Mouse (Mus musculus): ENCODE data around the gene Dll3.
A peak's percentile ranks its signal among the peaks of the same experiment; 100 is the strongest.

Dll3 gene

DNA sequence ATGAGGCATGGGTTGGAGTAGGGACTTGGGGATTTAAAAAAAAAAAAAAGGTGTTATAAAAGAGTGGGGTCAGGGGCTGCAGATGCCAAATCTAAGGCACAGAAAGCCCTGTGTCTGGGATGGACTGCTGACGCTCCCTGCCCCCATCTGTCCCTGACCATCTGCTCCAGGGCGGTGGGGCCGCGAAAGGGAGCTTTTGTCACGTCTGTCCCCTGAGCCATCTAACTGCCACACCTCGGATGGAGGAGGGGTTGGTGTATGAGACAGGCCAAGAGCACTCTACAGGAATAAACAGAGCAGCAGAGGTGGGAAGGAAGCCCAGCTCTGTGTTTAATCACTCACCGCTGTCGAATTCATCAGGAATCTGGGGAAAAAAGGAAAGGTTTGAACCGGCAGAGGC, 7.7 kb upstream of the Dll3 start:
- no peak for DNase-seq (ENCODE audit: low spot score)

DNA sequence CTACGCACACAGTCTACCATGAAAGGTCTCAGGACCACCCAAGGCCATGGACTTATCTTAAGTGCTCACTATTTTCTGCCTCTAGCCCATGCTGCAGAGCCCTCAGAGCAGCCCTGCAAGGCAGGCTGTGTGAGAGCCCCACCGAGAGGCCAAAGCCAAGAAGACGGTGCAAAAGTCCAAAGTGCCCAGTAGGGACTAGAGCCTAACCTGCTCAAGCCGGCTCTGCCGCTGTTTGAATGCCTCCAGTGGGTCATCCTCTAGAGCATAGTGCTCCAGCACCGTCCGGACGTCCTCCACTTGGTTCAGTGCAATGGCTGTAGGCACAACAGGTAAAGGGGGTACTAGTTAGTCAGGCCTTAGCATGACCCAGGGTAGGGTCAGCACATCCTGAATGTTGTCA, 4.2 kb upstream of the Dll3 start:
- DNase-seq (ENCODE audit: low spot score): no peak

DNA sequence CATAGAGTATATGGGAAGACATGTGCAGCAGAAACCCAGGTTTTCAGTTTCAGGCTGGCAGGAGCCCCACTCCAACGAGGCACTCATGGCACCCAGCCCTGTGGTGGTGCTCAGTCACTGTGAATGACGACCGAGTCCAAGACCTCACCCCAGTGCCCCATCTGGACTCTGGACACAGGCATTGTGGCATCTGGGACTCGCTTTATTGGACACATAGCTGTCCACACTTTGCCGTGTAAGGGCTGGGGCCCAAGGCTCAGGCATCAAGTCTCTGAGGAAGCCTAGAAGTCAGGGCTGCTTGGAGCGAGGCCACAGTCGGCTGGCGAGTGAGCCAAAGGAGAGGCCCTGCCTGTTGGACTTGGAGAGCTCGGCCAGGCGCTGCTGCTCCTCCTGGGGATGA, 3.6 kb upstream of the Dll3 start:
- DNase-seq (ENCODE audit: low spot score): no peak

DNA sequence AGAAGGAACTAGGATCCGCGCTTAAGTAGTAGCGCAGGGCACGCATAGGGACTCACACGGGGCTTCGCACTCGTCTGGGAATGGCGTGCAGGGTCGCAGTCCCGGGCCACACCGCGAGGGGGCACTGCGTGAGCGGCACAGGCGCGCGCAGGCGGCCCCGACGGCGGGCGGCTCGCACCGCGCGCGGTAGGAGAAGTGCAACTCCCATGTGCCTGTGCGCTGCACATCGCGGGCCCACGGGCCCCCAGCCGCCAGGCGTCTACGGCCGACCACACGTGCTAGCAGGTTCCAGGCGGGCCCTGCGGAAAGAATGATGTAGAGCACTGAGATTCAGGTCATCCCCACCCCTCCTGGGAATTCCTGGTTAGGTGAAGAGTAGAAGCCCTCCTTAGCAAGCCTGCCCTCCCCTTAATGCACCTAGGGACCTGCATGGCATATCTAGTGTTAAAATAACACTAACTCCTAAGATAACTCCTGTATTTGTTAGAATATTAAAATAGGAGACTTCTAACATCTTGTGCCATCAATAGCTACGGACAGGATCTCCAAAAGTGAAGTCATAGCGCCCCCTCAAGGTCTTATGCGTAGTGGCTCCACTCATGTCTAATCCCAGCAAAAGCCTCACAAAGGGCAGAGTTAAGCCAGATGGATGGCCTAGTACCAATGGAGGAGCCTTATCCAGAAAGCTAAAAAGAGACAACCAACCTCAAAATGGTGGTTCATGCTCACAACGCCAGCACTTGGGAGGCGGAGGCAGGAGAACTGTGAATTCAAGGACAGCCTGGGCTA, 3.0 kb downstream of the Dll3 start:
- no peak for DNase-seq (ENCODE audit: low spot score)

DNA sequence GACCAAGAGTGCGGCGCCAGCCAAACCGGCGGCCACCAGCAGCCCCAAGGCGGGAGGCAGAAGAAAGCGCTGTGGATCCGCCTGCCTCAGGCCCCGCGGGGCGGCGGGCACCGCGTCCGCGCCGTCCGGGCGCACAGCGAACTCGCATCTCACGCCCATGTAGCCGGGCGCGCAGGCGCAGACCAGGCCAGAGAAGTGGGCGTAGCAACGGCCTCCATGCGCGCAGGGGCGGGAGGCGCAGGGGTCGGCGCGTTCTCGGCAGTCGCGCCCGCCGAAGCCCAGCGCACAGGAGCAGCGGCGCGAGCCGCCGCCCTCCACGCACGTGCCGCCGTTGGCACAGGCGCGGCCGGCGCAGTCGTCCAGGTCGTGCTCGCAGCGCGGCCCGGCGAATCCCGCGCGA, 7.6 kb downstream of the Dll3 start:
- no peak for DNase-seq (ENCODE audit: low spot score)

DNA sequence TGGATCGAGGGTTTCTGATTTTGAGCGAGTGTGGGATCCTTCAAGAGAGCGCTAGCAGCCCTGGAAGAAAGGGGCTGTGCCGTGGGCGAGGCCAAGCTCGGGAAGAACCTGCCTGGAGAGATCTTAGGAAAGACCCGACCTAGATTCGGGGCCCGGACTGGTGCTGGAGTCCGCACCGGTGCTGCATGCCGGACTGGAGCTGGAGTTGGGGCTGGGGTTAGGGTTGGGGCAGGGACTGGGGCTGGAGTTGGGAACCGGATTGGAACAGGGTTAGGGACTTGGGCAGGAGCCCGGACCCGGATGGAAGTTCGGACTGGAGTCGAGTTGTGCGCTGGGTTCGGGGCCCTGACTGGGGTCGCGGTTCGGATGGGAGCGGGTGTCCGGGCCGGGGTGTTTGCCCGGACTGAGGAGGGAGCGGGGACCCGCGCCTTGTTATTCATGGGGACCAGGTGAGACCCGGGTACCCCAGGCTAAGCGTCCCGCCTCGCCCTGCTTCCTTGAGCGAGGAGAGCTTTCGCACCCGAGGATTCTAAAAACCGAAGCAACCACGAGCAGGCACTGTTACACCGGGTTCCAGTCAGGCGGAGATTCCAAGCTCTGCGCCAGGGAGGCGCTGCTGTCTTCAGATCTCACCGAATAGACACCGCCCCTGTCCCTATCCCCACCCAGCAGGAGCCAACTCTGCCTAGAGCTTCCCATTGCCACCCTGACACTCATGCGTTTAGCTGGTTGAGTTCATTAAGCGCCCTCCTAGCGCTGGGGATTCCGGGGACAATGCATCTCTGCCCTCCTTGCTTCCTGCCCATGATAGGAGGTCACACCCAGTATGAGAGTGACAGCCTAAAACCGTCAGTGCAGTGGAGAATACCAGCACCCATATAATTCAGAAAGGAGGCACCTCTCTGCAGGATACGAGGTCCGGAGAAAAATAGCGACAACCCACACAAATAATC, 11.1 kb downstream of the Dll3 start, which contains the start of gene Selenov:
TSS of gene Selenov (minus strand) at position 549 of the 953 bp plus-strand sequence.
- DNase-seq (ENCODE audit: low spot score): no peak

DNA sequence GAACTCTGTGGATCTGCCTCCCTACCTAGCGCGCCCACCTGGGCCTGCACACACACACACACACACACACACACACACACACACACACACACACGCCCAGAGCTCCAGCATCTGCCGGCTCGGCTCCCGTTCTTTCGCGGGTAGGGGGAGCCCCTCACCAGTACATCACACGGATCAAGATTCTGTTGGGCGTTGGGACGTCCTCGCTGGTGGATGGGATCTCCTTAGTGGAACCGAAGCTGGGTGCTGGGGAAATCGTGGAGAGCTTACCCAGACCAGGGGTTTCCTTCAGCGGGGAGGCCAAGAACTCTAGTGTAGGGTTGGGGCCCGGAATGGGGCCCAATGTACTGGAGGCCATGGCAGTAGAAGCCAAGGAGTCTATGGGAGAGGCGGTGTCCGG, 11.9 kb downstream of the Dll3 start:
- no peak for DNase-seq (ENCODE audit: low spot score)

DNA sequence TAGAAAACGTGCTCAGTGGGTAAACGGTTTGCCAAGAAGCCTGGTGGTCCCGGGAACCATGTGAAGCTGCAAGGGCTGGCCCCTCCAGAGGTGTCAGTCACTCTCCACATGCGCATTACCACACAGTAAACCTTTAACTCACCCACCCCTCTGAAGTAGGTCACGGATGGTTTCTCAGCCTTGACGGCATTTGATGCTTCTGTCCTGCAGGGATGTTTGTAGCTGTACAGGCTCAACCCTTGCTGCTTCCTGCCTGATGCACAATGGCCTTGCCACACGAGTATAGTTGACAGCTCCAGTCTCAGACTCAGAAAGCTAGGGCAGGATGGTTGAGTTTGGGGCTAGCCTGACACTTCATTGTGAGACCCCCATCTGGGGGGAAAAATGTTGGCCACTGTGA, 21.4 kb downstream of the Dll3 start:
- no peak for DNase-seq (ENCODE audit: low spot score)

DNA sequence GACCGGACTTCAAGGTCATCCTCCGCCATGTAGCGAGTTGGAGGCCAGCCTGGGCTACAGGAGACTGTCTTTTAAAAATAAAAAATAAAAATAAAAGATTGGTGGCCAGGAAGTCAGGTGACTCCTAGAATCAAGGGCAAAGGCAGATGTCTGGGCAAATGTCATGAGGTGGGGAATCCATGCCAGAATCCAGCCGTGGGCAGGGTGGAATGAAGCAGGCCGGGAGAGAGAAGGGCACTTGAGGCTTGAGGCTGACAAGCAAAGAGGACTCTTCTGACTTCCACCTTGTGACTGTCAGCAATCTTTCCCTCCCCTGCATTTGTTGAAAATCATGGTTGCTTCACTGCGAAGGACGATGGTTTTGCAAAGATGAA, 23.8 kb downstream of the Dll3 start:
- DNase-seq (ENCODE audit: low spot score): no peak

DNA sequence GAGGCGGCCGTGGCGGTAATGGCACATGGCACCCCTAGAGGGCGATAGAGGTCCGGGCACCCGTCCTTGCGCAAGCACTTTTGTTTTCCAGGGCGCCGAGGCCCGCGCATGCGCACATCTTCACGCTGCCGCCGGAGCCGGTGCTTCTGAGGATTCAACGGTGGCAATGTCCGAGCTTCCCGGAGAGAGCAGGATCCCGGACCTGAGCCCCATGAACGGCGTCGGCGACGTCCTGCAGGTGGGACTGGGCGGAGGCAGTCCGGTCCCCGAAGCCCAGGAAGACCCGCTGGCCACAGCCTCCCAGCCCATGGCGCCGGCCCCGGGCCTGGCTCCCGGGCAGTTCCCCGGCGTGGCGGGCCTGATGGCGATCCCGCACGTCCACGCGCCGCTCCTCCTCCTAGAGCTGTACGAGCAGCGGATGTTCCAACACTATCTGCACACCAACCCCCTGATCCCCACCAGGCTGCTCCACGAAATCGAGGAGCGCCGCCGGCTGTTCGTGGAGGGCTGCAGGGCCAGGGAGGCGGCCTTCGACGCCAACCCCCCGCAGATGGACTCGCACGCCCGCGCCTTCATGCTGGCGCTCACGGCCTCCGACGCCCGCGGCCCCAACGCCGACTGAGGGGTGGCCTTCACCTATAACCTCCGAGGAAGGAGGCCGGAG, 24.3 kb downstream of the Dll3 start, which contains the start of gene Eid2b:
TSS of gene Eid2b (plus strand) at position 125 of the 664 bp plus-strand sequence.
- peak; percentile 84 for DNase-seq (ENCODE audit: low spot score)

DNA sequence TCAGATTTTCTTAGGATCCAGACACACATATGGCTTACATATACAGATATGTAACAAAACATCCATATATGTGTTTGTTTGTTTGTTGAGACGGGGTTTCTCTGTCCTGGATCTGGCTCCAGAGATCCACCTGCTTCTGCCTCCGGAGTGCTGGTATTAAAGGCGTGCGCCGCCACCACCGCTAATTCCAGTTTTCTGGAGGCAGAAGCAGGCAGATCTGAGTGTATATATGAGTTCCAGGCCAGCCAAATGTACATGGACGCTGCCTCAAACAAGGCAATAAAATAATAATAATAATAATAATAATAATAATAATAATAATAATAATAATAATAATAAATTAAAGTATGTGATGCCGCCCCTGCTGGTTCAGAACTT, 24.8 kb downstream of the Dll3 start:
- no peak for DNase-seq (ENCODE audit: low spot score)

DNA sequence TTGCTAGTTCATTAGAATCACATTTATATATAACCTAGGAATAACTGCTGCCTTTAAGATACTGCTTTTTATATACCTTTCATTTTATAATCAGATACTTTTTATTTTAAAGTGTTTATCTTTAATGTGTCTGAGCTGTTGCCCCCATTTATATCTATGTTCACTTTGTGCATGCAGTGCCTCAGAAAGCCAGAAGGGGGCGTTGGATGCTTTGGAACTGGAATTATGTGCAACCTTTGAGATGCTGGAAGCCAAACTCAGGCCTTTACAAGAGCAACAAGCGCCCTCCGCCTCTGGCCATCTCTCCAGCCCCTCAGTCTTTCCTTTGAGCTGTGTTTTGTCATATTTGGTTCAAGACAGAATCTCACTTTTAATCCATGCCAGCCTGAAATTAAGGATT, 30.3 kb downstream of the Dll3 start:
- no peak for DNase-seq (ENCODE audit: low spot score)

DNA sequence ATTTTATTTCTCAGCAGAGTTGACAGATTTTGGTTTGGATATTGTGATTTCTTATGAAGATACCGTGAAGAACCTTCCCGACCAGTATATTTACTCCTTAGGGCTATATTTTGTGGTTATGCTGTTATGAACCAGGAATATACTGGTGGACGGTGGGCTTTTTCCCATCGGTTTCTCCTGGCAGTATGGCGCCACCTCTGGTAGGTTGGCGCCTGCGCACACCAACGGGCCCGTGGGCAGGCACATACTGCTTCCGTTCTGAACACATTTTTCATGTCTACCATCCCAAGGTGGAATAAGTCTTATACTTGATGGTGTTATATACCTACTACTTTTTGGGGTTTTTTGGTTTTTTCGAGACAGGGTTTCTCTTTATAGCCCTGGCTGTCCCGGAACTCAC, 32.7 kb downstream of the Dll3 start:
- no peak for DNase-seq (ENCODE audit: low spot score)

DNA sequence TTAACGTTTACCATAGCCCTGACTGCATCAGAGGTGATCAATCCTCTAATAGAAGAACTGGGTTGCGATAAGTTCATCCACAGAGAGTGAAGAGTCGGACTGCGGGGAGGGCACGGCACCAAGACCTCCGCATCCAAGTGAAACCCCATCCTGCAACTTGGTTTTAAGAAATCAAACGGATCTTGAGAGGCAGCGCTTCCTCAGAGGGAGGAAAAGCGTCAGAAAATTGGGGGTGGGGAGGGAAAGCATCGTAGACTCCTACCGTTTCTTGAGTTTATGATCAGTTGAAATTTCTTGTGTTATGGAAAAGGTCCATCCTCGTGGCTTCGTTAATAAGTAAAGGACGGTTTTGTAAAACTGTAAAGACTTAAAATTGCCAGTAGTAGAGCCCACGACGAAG, 33.5 kb downstream of the Dll3 start:
- no peak for DNase-seq (ENCODE audit: low spot score)

DNA sequence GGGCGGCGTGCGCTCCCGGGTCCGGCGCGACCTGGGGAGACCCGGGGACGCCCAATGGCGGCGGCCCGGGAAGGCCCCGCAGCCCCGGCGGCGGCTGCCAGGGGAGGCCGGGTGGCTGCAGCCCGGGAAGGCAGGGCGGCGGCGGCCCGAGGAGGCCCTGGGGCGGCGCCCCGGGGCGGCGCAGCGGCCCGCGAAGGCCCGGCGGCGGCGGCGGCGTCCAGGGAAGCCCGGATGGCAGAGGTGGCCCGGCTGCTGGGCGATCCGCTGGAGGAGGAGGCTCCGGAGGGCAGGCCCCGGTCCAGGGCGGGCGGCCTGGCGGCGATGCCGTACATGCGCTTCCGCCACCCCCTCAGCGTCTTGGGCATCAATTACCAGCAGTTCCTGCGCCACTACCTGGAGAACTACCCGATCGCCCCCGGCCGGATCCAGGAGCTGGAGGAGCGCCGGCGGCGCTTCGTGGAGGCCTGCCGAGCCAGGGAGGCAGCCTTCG, 34.0 kb downstream of the Dll3 start:
- no peak for DNase-seq (ENCODE audit: low spot score)

DNA sequence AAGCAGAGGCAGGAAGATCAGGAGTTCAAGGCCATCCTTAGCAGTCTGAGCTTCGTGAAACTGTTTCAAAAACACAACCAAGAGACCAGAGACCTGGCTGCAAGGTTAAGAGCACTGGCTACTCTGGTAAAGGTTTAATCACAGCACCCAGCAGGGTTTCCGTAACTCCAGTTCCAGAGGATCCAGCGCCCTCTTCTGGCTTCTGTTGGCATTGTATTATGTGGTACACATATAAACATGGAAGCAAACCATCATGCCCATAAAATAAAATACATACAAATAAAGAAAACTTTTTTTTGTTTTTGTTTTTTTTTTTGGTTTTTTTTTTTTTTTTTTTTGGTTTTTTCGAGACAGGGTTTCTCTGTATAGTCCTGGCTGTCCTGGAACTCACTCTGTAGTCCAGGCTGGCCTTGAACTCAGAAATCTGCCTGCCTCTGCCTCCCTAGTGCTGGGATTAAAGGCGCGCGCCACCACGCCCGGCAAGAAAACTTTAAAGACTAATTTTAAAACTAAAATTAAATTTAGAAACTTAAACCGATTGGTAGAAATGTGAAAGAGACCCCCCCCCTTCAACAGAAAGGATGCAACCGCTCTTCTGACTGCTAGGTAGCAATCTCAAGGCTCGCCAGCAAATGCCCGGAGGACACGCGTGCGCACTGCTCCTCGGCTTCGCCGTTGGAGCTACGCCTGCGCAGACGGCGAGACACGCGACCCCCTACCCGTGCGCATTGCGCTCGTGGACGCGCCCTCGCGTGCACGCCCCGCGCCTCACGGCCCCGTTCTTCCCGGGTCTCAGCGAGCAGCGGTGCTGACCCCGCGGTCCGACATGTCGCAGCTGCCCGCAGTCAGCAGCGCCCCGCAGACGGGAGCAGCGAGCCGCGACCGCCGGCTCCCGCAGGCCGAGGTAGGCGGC, 34.7 kb downstream of the Dll3 start, which contains the start of gene Eid2:
TSS of gene Eid2 (plus strand) at position 753 of the 913 bp plus-strand sequence.
- no peak for DNase-seq (ENCODE audit: low spot score)

DNA sequence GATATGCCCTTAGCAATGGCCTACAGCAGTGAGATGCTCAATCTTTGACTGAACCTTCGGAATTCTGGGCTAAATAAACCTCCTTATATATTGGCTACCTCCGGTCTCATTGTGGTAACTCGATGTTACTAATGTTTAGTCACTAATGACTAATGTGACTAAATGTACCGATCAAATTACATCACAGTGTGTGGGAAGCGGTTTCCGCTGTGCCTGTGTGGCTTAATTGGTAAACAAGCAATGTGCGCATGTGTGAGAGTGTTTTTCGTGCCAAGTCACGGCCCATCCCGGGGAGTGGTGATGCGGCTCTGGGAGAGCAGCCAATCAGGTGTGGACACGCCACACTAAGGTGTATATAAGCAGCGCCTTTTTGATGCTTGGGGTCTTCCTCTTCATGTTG, 36.6 kb downstream of the Dll3 start:
- DNase-seq (ENCODE audit: low spot score): no peak

DNA sequence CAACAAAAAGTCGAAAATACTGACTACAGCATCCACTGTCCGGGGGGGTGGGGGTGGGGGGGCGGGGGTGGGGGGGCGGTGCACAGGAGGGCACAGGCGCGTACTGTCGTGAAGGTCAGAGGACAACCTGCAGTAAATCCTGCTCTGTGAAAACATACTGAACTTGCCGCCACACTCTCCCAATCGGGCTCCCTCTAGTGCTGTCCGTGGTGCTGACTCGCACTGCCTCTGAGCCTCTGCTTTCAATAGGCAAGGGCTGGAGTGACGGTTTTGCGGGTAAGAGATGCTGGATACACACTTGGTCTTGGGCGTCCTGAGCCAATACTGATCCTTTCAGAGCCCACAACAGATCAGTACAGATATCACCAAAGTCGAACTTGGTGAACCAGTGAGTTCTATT, 38.3 kb downstream of the Dll3 start:
- DNase-seq (ENCODE audit: low spot score): peak; percentile 15

DNA sequence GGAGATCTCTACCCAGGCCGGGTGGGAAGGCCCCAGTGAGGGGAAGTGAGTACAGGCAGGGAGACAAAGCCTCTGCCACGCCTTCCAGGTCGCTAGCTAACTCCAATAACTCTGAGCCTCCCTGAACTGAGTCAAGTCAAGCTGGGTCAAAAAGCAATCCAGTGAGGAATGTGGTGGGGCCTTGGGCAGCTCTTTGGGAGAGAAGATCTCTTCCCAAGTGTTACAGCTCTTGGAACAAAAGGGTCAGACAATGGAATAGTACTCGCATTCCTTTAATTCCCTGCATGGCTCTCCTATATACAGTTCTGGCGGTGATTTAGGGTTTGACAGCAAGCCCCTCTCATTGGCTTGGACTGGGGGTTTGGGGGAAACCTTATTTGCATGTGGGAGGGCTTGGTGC, 39.2 kb downstream of the Dll3 start:
- no peak for DNase-seq (ENCODE audit: low spot score)

DNA sequence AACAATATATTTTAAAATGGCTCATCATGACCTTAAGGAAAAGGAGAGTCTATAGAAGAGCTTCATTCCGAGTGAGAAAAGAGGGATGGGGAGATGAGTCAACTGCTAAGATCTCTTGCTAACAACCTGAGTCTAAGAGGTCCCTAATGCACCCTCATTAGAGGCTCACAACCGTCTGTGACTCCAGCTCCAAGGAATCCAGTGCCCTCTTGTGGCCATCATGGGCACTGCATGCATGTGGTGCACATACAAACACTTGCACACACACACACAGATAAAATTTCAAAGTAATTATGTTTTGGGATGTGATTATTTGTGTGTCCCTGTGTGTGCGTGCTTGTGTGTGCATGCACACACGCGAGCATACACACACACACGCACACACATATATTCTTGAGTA, 46.6 kb downstream of the Dll3 start:
- peak; percentile 2 for DNase-seq (ENCODE audit: low spot score)

DNA sequence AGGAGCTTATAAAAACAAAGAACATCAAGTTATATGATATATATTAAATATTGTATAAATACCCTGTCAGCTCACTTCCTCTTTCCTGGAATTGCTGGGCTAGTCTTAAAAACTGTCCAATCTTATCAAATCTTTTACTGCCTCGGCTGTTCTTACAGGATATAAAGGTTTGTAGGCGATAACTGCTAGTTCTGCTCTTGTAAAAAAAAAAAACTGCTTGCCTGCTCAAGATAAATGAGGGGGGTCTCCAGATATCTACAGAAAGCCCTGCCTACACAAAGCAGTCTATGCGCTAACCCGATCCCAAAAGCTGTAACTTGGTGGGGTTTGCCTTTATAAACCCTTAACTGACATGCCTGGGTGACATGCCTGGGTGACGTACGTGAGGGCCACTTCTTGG, 47.4 kb downstream of the Dll3 start:
- no peak for DNase-seq (ENCODE audit: low spot score)
